Mouse (Mus musculus) left cerebral cortex, postnatal 4 days (tissue): ENCODE measurements around the gene Hcn1. TPM values are rescaled to one million over a fixed set of nuclear protein-coding genes. Genes with fewer than 3 reads are reported as not detected.

ENCODE experiments used
- DNase-seq: peaks from one replicate; pipeline ENCODE4 v3.0.0-alpha.2; 2022
- intact Hi-C: fragments of 180-260 bp; cut with DNase I; formaldehyde crosslinking; loops from one replicate; pipeline ENCODE4 v1.15.1; 2025
- total RNA-seq, 2 experiments: library from RNA; stranded (reverse); gene quantifications; 2 replicates each; pipeline ENCODE4 v1.2.3; 2021

Gene Hcn1
- total RNA-seq, 2 experiments from 2014 or later = 19.3 to 19.6 TPM

DNA sequence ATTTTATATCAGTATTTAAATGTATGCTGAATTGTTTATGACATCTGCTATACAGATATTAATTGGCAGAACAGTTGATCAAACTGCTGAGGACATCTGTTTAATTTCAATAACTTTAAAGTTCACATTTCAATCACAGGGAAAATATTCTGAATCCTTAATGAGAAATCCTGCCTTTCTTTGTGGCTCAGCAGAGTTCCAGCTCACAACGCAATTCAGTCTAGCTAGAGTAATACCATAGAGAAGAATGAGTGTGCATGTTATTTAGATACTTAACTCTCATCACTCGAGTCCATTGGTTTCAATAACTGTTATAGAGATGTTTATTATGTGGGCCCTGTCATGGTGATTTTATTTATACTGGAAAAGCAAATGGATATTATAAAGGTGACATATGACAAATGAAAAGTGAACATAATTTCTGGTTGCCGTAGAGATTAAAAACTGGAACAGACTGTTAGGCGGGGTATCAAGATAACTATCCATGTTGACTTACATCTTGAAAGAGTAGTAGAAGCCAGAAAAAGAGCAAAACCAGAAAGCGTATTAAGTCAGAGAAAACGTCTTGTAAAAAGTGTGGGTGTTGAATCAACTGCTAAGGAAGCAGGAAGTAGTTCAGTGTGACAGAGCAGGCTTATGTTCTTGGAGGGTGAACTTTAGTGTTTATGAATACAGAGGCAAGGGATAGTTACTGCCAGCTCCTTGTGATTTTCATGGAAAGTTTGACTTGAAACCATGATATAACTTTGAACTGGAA is 250.0 kb downstream of the Hcn1 start:
- intact Hi-C loops = no loop called here
- no peak for DNase-seq

DNA sequence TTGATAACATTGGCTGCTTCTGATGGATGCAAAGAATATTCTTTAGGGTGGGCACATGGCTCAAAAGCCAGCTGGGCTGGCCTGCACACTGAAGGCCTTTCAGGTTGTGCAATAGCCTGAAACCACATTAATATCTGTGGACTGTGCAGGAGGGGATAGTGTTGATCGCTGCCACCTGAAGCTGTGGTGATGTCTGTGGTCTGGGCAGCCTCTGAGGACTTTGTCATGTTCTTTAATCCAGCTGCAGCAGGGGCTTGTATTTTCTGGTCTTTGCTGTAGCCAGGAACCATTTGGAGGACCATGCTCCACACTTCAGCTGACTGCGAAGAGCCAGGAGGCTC is 250.6 kb downstream of the Hcn1 start:
- intact Hi-C loops = no loop called here
- no peak for DNase-seq

DNA sequence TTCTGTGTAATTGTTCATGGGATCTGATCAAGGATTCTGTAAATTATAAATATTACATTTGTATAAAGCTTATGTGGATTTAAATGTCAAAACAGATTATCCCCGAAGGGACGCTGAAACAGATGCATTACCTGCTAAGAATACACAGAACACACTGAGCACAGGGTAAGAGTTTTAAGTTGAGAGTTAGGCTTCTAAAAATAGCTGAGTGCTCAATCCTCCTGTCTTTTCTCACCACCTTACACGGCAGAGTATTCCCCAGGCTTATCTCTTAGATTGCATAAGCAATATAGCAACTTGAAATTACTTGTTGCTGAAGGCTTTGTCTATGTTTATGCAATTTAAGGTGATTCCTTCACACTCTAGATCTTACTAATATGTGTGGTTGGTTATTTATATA is 256.3 kb downstream of the Hcn1 start:
- intact Hi-C loops = no loop called here
- no peak for DNase-seq

DNA sequence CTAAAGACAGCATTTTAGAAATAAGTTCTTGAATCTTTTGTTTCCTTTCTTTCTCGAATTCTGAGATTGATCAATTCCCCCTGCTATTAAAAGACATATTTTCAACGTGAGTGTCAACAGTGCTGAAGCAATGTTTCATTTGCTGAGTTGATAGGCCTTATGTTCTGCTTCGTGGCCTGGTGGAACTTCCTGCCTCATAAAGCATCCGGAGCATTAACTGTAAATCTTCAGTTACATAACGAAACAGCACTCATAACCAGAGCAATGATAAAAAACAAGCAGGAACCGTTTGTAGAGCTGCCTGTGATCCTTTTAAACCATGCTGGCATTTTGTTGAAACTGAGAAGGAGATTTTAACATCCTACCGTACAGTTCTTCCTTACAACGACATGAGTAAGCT is 275.7 kb downstream of the Hcn1 start:
- intact Hi-C loops = no loop called here
- no peak for DNase-seq

DNA sequence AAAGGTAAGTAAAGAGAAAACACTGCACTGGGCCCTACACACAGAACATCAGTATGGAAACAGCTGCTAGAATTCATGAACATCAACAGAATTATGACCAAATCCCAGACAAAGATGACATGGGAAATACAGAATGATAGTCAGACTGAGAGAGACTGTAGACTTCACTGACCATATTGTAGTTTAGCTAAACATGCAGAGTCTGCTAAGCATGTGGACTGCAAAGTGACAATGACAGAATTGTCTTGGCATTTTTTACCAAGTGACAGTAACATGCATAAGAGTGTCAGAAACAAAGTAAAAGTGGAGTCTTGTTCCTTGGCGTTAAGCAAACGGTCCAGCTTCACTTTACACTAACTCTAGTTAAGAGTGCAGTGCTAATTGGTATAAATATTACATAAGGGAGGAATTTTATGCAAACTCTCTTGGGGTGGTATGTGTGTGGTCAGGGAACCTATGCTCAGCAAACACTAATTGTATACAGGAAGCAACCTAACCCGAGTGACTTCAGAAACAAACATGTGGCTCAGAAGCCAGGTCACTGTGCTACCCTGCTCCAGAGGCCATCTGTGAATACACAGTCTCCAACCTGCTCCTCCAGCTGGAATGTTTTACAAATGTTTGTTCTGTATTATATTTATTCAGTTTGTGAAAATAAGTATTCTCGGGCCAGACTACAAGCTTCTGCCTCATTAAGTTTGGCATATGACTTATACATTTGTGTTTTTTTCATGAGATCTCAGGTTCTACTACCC is 278.5 kb downstream of the Hcn1 start:
- intact Hi-C loops = no loop called here

DNA sequence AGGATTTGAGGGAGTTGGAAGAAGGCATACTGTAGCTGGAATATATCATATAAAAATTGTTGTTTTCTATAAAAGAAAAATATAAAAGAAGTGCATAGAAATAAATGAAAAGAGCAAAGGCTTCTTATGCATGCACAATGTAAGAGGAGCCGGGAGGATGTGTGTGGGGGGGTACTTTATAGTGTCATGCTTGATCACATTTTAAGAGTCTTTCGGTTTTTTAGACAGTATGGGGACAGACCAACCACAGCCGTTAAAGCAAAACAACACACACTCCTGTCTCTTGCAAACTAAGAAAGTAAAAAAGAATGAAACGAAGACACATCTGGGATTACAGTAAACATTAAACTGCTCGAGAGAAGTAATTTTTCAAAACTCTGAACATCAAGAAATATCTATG is 290.0 kb downstream of the Hcn1 start:
- DNase-seq = no peak
- intact Hi-C loops = no loop called here

More for the DNA sequence above, 278.5 kb downstream of the Hcn1 start:
- DNase-seq = no peak

DNA sequence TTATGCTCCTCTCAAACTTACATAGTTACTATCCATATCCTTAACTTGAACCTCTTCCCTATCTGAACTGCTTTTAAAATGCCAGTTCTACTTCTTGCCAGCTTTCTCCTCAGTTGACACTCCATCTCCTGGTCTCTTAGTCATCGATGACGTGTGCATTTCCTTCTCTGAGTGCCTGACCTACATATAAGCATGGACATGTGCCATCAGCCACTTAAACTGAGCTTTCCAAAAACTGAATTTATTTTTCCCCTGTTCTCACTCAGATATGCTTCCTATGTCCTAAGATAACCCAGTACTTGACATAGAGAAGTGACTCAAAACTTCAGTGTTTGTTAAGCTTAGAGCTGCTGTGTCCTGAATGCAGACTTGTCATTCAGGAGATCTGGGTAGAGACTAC is 295.9 kb downstream of the Hcn1 start:
- intact Hi-C loops = no loop called here
- DNase-seq = no peak

DNA sequence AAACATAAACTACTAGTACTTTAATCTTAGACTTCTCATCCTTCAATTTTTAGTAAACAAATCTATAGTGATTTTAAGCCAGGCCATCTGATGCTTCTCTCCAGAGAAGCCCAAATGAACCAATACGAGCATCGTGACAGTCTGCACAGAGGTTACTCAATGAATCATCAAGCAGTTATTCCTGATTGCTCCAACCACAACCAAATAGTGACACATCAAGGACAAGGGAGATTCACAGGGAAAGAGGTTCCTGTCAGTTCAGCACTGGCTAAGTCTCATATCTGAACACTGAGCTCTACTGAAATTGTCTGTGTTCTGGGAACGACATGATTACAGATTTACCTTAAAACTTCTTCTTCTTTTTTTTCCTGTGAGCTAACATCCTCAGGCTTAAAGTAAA is 305.7 kb downstream of the Hcn1 start:
- intact Hi-C loops = no loop called here
- no peak for DNase-seq

DNA sequence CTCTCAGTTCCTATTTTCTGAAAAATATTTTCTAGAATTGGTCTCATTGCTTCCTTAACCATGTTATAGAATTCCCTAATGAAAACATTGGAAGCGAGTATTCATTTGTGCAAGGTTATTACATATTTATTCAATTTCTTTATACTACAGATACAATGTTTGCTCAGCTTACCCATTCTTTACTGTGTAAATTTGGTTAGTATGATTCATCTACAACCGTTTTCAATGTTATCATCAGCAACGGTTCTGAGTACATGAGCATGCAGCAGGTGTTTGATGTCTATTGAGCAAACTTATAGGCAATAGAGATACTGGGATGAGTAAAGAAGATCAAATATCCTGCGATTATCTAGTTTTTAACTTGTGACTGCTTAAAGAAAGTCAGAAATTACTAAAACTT is 327.6 kb downstream of the Hcn1 start:
- no peak for DNase-seq
- intact Hi-C loops = no loop called here

DNA sequence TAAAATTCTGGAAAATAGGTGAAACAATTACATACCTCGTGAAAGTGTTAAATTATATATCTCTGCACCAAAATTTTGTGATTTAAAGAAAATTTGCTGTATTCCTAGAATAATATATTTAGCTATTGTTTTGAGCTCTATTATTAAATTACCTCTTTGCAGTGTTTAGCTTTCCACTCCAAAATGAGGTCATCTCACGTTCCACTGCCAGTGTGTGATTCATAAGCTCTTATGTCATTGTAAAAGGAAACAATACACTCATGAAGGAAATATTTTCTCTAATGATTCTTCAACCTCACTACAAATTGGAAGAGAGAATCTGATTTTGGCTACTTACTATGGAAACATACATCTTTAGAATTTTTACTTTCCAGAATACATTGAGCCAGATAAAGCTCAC is 329.6 kb downstream of the Hcn1 start:
- DNase-seq = no peak
- intact Hi-C loops = no loop called here

DNA sequence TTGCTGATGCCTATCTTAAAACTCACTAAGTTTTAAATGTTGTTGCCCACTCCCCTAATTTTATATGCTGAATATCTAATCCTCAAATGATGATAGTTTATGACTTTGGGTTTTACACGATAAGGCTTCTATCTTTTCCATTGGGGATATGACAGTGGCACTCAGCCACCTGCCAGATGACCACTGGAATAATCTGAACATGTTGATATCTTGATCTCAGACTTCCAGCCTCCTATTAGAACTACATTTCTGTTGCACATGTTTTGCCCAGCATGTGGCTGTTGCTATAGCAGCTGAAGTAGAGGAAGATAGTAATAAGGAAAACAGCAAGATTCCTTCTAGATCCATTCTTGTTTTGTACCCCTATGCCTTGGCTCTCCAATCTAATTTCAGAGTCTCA is 336.6 kb downstream of the Hcn1 start:
- intact Hi-C loops = no loop called here
- peak; percentile 59 for DNase-seq

DNA sequence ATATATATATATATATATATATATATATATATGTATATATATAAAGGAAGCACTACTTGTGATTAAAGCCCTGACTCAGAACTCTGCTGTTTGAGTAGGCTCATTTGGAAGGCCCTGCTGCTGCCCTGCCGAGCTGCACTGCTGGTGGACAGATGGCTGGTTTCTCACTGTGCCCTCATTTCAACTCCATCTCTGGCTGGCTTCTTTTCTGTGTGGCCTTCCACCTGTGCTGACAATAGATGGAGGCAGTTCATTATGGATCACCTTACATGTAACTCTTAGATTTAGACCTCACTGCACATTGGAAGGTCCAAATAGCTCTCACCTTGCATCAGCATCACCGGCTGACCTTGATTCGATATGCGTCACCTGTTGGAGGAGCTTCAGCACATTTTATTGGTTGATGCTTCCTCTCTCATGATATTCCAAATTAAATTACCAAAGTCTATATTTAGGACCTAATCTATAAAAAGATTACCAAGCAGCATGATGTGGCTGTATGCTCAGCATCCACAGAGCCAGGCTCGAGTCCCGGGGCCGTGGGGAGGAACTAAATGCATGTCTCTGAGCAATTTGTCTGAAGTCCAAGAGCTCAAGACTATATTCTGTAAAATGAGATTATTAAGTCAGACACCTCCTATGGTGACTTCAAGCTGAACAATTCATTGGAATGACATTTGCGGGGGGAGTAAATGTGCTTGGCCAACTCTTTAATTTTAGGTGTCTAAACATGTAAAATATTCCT is 338.6 kb downstream of the Hcn1 start:
- DNase-seq = peak; percentile 81

DNA sequence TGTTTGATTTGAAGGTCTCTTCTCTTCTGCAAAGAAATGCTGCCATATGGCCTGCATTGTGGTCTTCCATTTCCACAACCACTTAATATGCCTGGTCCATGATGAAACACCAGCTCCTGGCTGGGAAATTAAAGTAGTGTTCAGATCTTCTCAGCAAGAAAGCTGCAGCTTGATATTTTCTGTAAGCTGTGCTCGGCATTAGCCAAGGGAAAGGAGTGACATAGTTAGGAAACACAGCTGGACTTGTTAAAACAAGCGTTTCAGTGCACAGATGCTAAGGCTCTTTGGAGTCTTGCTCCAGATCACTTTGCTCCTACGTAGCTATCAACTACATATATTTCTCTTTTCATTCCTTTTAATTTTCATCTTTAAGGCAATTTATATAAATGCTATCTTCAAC is 344.7 kb downstream of the Hcn1 start:
- intact Hi-C loops = no loop called here
- DNase-seq = no peak

More for the DNA sequence above, 338.6 kb downstream of the Hcn1 start:
- intact Hi-C loops = no loop called here

DNA sequence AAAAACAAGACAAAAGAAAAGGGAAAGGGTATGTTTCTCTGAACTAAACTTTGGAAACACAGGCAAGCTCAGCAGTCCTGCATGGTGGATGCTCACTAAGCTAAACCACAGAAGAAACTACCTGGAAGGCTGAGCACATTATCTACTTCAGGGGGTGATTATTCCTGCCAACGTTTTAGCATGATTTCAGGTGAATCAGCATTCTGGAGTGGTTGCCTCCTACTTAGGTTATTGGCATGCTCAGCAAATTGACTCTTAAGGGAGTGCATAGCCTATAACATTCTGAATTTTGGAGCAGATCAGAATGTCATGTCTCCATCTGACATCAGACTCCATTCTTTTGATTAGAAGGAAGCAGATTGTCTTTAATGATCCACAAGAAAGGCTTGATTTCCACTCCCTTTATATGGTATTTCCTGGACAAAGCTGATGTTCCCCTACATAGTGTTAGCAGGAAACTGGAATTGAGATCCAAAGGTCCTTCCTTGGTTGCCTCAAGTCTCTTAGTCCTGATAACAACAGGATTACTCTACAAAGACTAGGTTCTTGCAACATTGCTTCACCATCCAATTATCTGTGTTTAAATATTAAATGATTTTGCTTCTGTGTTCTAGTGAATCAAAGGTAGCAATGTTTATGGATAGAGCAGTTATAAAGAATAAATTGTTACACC is 345.7 kb downstream of the Hcn1 start:
- intact Hi-C loops = no loop called here
- DNase-seq = no peak

DNA sequence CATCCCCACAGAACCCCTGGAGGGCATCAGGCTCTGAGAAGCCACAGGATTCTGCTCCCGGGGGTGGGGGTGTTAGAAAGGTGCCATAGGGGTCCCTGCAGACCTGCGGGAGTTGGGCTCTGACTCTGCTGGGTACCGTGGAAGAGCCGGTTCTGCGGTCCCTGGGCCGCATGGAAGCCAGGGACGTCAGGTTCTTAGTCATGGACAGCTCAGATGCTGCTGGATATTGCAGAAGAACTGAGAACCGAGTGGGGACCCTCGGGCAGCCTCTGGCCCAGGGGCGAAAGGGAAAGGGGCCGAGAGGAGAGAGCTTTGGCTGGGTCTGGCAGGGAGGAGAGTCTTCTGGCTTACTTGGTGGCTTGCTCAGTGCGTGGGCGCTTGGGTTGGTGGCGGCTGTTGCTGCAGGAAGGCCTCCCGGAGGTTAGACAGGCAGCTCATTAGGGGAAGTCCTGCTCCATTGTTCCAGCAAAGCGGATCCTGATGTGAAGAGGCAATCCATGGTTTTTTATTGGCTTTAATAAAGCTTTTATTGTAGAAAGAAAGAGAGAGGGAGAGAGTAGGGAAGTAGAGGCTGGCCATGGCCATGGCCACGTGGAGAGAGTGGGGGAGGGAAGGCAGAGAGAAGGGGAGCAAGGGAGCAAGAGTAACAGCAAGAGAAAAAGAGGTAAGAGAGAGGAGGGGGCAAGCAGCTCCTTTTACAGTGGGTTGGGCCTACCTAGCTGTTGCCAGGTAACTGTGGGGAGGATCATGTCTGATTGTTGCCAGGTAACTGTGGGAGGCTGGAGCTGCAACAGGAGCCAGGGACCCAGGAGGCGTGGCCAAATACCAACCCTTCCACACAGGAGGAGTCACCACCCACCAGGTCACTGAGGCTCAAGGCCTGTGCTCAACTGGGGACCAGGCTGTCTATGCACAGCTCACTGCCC is 356.6 kb downstream of the Hcn1 start:
- intact Hi-C loops = no loop called here
- DNase-seq = peak; percentile 37

DNA sequence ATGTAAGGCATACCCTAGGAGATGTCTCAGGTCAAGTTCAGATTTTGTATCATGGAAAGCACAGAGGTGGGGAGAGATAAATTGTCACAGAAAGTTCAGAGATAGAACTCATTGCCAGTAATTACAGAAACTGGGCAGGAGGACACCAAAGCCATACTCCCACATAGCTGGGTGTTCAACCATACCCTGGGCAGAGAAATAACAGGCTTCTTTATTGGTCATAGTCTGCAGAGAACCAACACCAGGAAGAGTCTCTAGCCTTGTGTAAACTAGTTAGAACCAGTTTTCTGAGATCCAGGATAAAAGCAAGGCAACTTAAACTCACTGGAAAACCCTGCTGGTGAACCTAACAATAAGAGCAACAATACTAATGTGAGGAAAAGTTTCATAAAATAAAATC is 362.5 kb downstream of the Hcn1 start:
- intact Hi-C loops = no loop called here
- DNase-seq = no peak

DNA sequence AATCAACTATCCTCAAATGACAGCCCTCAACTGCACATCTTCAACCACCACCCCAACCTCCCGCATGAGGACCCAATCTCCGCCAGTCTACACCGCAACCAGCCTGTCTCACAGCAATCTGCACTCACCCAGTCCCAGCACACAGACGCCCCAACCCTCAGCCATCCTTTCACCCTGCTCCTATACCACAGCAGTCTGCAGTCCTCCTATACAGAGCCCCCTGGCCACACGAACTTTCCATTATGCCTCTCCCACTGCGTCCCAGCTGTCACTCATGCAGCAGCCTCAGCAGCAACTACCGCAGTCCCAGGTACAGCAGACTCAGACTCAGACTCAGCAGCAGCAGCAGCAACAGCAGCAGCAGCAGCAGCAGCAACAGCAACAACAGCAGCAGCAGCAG is 373.3 kb downstream of the Hcn1 start:
- DNase-seq = no peak
- intact Hi-C loops = no loop called here

DNA sequence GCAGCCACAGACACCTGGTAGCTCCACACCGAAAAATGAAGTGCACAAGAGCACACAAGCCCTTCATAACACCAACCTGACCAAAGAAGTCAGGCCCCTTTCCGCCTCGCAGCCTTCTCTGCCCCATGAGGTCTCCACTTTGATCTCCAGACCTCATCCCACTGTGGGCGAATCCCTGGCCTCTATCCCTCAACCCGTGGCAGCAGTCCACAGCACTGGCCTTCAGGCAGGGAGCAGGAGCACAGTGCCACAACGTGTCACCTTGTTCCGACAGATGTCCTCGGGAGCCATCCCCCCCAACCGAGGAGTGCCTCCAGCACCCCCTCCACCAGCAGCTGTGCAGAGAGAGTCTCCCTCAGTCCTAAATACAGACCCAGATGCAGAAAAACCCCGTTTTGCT is 373.7 kb downstream of the Hcn1 start:
- intact Hi-C loops = no loop called here
- DNase-seq = peak; percentile 8

DNA sequence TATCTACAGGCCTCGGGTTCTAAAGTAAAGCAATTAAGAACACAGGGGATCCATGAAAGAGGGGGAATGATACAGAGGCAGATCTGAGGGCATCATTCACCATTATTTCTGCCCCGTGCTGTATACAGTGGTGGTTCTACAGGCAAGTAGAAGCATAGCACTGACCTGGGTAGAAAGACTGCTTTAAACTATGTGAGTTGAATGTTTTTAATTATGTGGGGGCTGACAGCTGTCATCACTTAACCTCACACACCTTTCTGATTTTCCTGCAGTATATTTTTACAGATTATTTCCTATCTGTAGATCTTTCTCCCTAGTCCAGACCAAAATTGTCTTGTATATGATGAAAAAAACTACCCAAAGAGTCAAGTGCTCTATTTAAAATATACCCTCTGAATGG is 382.2 kb downstream of the Hcn1 start:
- DNase-seq = no peak
- intact Hi-C loops = no loop called here

DNA sequence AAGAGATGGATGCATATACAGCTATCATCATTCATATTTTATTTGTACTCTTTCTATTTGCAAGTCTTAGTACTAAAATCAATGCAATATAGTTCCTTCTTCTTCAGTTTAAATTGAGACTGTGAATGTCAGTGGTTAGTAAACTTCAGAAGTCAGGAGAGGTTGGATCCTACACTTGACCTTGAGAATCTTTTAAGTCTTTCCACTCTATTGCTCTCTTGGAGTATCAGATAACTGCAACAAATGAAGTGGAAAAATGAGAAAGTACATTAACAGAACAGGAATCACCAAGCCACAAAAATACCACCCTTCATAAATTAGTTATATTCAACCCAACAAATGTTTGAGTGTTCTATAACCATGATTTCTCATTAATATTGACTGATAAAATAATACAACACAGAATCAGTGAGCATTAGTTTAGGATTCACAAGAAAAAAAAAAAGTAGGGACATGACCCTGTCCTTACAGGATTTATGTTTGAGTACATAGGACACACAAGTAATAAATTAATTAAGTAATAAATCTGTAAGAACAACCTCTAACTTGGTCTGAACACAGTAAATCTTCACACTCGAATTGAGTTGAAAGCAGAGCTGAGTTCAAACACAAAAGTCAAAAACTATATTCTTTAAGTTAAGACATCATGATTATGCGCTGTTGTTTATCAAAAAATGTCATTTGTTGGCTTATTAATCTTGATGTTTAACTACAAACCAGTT is 397.8 kb downstream of the Hcn1 start:
- DNase-seq = no peak
- intact Hi-C loops = no loop called here
